Comparison of ENCODE assay signal across 9 mouse cellular contexts in genomic region chr5:120587616-120587926, GRCm38 (mm10). TPM values are rescaled to one million over a fixed set of nuclear protein-coding genes. Genes with fewer than 3 reads are reported as not detected.
A peak's percentile ranks its signal among the peaks of the same experiment; 100 is the strongest.
DNase-seq lines count a peak whose midpoint lies in the region; ATAC-seq and TF ChIP-seq lines count a peak whose summit lies in the region.
"Had no signal": no experiment of that assay in that cellular context is flagged by ENCODE, and none has a peak within 500 bp of the region (broad histone marks: within the 10 kb centered on the region; RNA-seq: fewer than 3 reads in every experiment).

No protein-coding gene starts in this region.

- peak overlapping the region; percentile 84 for H3K4me3 ChIP-seq in G1E (ENCODE audit: low read depth, low read length)
- peak overlapping the region; percentile 92 for H3K4me3 ChIP-seq in embryonic facial prominence, embryonic 15.5 days (replicated peaks)
- H3K4me3 ChIP-seq in hindbrain, embryonic 15.5 days, result peak overlapping the region; percentile 73
- peak overlapping the region; percentile 84 to 90 for H3K4me3 ChIP-seq in liver, embryonic 14.5 days (ENCODE audit: insufficient read depth in 1 of 2, low read depth in 2 of 2, low read length in 2 of 2)
- H3K4me3 ChIP-seq in neural tube, embryonic 14.5 days (ENCODE audit: low read depth, low read length), result peak overlapping the region; percentile 57

- ATAC-seq in G1E (ENCODE audit: extremely low read depth, insufficient number of reproducible peaks, low FRiP score, poor library complexity, severe bottlenecking), result no peak; the same call in 1 of the 2 replicates
- no peak for ATAC-seq in embryonic facial prominence, embryonic 15.5 days (ENCODE audit: insufficient number of reproducible peaks, low FRiP score, low TSS enrichment, low read depth)
- ATAC-seq in hindbrain, embryonic 15.5 days (ENCODE audit: low FRiP score, low read depth), result no peak
- peak; percentile 49 for ATAC-seq in liver, embryonic 14.5 days (ENCODE audit: insufficient read depth)
- ATAC-seq in neural tube, embryonic 14.5 days (ENCODE audit: low read depth), result no peak
- ATAC-seq in cerebellum, adult (ENCODE audit: insufficient number of reproducible peaks, low FRiP score, low TSS enrichment), result no peak

- peak overlapping the region; percentile 91 for H3K4me2 ChIP-seq in embryonic facial prominence, embryonic 15.5 days (replicated peaks)
- peak overlapping the region; percentile 93 for H3K4me2 ChIP-seq in hindbrain, embryonic 15.5 days
- peak overlapping the region; percentile 95 for H3K4me2 ChIP-seq in liver, embryonic 14.5 days (ENCODE audit: low read depth)
- peak overlapping the region; percentile 97 for H3K4me2 ChIP-seq in neural tube, embryonic 14.5 days (ENCODE audit: low read depth, low read length)

- 14% methylated on average over 9 of the region's 9 CpGs for WGBS in embryonic facial prominence, embryonic 15.5 days
- WGBS in hindbrain, embryonic 15.5 days, result 35% methylated on average over 9 of the region's 9 CpGs
- WGBS in liver, embryonic 14.5 days (ENCODE audit: insufficient replicate concordance), result 5% methylated on average over 9 of the region's 9 CpGs
- 34% methylated on average over 9 of the region's 9 CpGs for WGBS in neural tube, embryonic 14.5 days

- TF ChIP-seq EP300 in liver, embryonic 14.5 days (IDR thresholded peaks at IDR 0.05; ENCODE audit: low read depth), result no peak; the same call in 1 of the 2 replicates

- peaks cover 5% of the 10 kb centered on the region; the same call in 1 of the 2 replicates for H3K9me3 ChIP-seq in G1E (replicated peaks)
- H3K9me3 ChIP-seq in embryonic facial prominence, embryonic 15.5 days (replicated peaks), result no peaks in the 10 kb centered on the region
- H3K9me3 ChIP-seq in hindbrain, embryonic 15.5 days, result no peaks in the 10 kb centered on the region
- peaks cover 3% of the 10 kb centered on the region for H3K9me3 ChIP-seq in liver, embryonic 14.5 days (ENCODE audit: control insufficient read depth, low read length)
- H3K9me3 ChIP-seq in neural tube, embryonic 14.5 days (ENCODE audit: control insufficient read depth, low read length), result no peaks in the 10 kb centered on the region

- peak overlapping the region; percentile 76 for H3K9ac ChIP-seq in embryonic facial prominence, embryonic 15.5 days
- peak overlapping the region; percentile 79 for H3K9ac ChIP-seq in hindbrain, embryonic 15.5 days
- H3K9ac ChIP-seq in liver, embryonic 14.5 days (replicated peaks), result peak overlapping the region; percentile 96
- peak overlapping the region; percentile 82 for H3K9ac ChIP-seq in neural tube, embryonic 14.5 days (replicated peaks; ENCODE audit: low read depth, low read length)

- H3K27ac ChIP-seq in embryonic facial prominence, embryonic 15.5 days (replicated peaks), result peak overlapping the region; percentile 87
- peak overlapping the region; percentile 74 for H3K27ac ChIP-seq in hindbrain, embryonic 15.5 days (replicated peaks)
- peak overlapping the region; percentile 97 for H3K27ac ChIP-seq in liver, embryonic 14.5 days
- H3K27ac ChIP-seq in neural tube, embryonic 14.5 days (ENCODE audit: low read depth, low read length), result peak overlapping the region; percentile 45

- no peak for DNase-seq in G1E (ENCODE audit: low spot score)
- peak in 2 of 3 experiments; percentile 53 to 62 for DNase-seq in liver, embryonic 14.5 days (ENCODE audit: low read depth in 3 of 3, low spot score in 3 of 3)
- no peak for DNase-seq in right cerebral cortex, postnatal 10 days (ENCODE audit: low spot score in 2 of 2)
- DNase-seq in adipocyte (ENCODE audit: low spot score), result no peak

- TF ChIP-seq CTCF in G1E (IDR thresholded peaks at IDR 0.05; ENCODE audit: low read depth, low read length), result no peak
- TF ChIP-seq CTCF in liver, embryonic 14.5 days (IDR thresholded peaks at IDR 0.05; ENCODE audit: low read depth), result 0 out of 2 replicates have a peak, but pooled peaks have one; percentile 5

- no peaks in the 10 kb centered on the region for H3K27me3 ChIP-seq in G1E (ENCODE audit: insufficient read depth, low read length)
- H3K27me3 ChIP-seq in embryonic facial prominence, embryonic 15.5 days, result no peaks in the 10 kb centered on the region
- no peaks in the 10 kb centered on the region for H3K27me3 ChIP-seq in hindbrain, embryonic 15.5 days
- H3K27me3 ChIP-seq in liver, embryonic 14.5 days (ENCODE audit: control insufficient read depth, insufficient read depth, low read length), result no peaks in the 10 kb centered on the region
- H3K27me3 ChIP-seq in neural tube, embryonic 14.5 days (ENCODE audit: control insufficient read depth, insufficient read depth, low read length), result no peaks in the 10 kb centered on the region

- H3K4me1 ChIP-seq in G1E (ENCODE audit: insufficient read depth, low read depth, low read length), result peaks cover 66% of the 10 kb centered on the region
- H3K4me1 ChIP-seq in embryonic facial prominence, embryonic 15.5 days, result peaks cover 30% of the 10 kb centered on the region
- H3K4me1 ChIP-seq in hindbrain, embryonic 15.5 days (replicated peaks), result peaks cover 31% of the 10 kb centered on the region
- H3K4me1 ChIP-seq in liver, embryonic 14.5 days (replicated peaks; ENCODE audit: control insufficient read depth in 2 of 2, insufficient read depth in 2 of 2, low read length in 1 of 2), result peaks cover 19 to 32% of the 10 kb centered on the region in 2 experiments
- peaks cover 16% of the 10 kb centered on the region for H3K4me1 ChIP-seq in neural tube, embryonic 14.5 days (ENCODE audit: control insufficient read depth, insufficient read depth, low read length)

- peaks cover 36% of the 10 kb centered on the region for H3K36me3 ChIP-seq in G1E (replicated peaks)
- peaks cover 25% of the 10 kb centered on the region for H3K36me3 ChIP-seq in embryonic facial prominence, embryonic 15.5 days
- H3K36me3 ChIP-seq in hindbrain, embryonic 15.5 days, result 0 out of 2 replicates have a peak, but pooled peaks cover 8% of the 10 kb centered on the region
- H3K36me3 ChIP-seq in liver, embryonic 14.5 days (replicated peaks; ENCODE audit: control insufficient read depth, insufficient read depth, low read depth), result peaks cover 27% of the 10 kb centered on the region
- H3K36me3 ChIP-seq in neural tube, embryonic 14.5 days (ENCODE audit: control insufficient read depth, insufficient read depth, low read length), result peaks cover 3% of the 10 kb centered on the region; the same call in 1 of the 2 replicates

RNA-seq across cellular contexts. Expression of gene Tpcn1, which starts 0.9 kb away (rescaled TPM):
- total RNA-seq in G1E (2014; fragmentation: Nextera tagmentation), result 22.3 and 51.6 TPM in 2 replicates
- 2.1 and 3.2 TPM in 2 replicates for total RNA-seq in G1E (2017)
- 33.2 and 36.0 TPM in 2 replicates for polyA plus RNA-seq in G1E (2012)
- polyA plus RNA-seq in embryonic facial prominence, embryonic 15.5 days (2015; fragmentation: Nextera tagmentation; extraction: Ambion mirVana), result 28.4 and 28.6 TPM in 2 replicates
- polyA plus RNA-seq in hindbrain, embryonic 15.5 days (2015; fragmentation: Nextera tagmentation; extraction: Ambion mirVana), result 18.1 and 19.7 TPM in 2 replicates
- polyA plus RNA-seq in liver, embryonic 14.5 days (2012; rRNA removed), result 19.3 and 19.8 TPM in 2 replicates
- 17.8 and 18.2 TPM in 2 replicates for polyA plus RNA-seq in liver, embryonic 14.5 days (2014; fragmentation: Nextera tagmentation; extraction: Ambion mirVana)
- 14.8 and 18.5 TPM in 2 replicates for polyA plus RNA-seq in neural tube, embryonic 14.5 days (2014; fragmentation: Nextera tagmentation; extraction: Ambion mirVana)

RNA-seq across cellular contexts. Expression of gene Iqcd, which starts 1.2 kb away (rescaled TPM):
- total RNA-seq in G1E (2014; fragmentation: Nextera tagmentation) (not detected in 2 replicates), G1E (2017) (0.35 and 0.60 TPM in 2 replicates)
- polyA plus RNA-seq in G1E (2012), result 1.2 and 1.5 TPM in 2 replicates
- 1.9 and 3.2 TPM in 2 replicates for polyA plus RNA-seq in embryonic facial prominence, embryonic 15.5 days (2015; fragmentation: Nextera tagmentation; extraction: Ambion mirVana)
- 1.6 and 2.3 TPM in 2 replicates for polyA plus RNA-seq in hindbrain, embryonic 15.5 days (2015; fragmentation: Nextera tagmentation; extraction: Ambion mirVana)
- 0.91 and 2.0 TPM in 2 replicates for polyA plus RNA-seq in liver, embryonic 14.5 days (2012; rRNA removed)
- 1.0 and 1.4 TPM in 2 replicates for polyA plus RNA-seq in liver, embryonic 14.5 days (2014; fragmentation: Nextera tagmentation; extraction: Ambion mirVana)
- 0.62 and 1.3 TPM in 2 replicates for polyA plus RNA-seq in neural tube, embryonic 14.5 days (2014; fragmentation: Nextera tagmentation; extraction: Ambion mirVana)

RNA-seq across cellular contexts. Expression of gene Rita1, which starts 24.8 kb away (rescaled TPM):
- total RNA-seq in G1E (2014; fragmentation: Nextera tagmentation) (8.4 and 10.5 TPM in 2 replicates), G1E (2017) (9.5 and 13.7 TPM in 2 replicates)
- 42.4 and 45.7 TPM in 2 replicates for polyA plus RNA-seq in G1E (2012)
- 15.5 and 15.8 TPM in 2 replicates for polyA plus RNA-seq in embryonic facial prominence, embryonic 15.5 days (2015; fragmentation: Nextera tagmentation; extraction: Ambion mirVana)
- 28.7 and 31.1 TPM in 2 replicates for polyA plus RNA-seq in hindbrain, embryonic 15.5 days (2015; fragmentation: Nextera tagmentation; extraction: Ambion mirVana)
- polyA plus RNA-seq in liver, embryonic 14.5 days (2012; rRNA removed), result 5.2 and 5.9 TPM in 2 replicates
- 2.1 and 2.8 TPM in 2 replicates for polyA plus RNA-seq in liver, embryonic 14.5 days (2014; fragmentation: Nextera tagmentation; extraction: Ambion mirVana)
- polyA plus RNA-seq in neural tube, embryonic 14.5 days (2014; fragmentation: Nextera tagmentation; extraction: Ambion mirVana), result 21.6 and 26.5 TPM in 2 replicates

RNA-seq across cellular contexts. Expression of gene Ddx54, which starts 25.0 kb away (rescaled TPM):
- total RNA-seq in G1E (2014; fragmentation: Nextera tagmentation) (16.5 and 24.3 TPM in 2 replicates), G1E (2017) (31.5 and 34.7 TPM in 2 replicates)
- polyA plus RNA-seq in G1E (2012), result 103 and 110 TPM in 2 replicates
- 43.4 and 44.5 TPM in 2 replicates for polyA plus RNA-seq in embryonic facial prominence, embryonic 15.5 days (2015; fragmentation: Nextera tagmentation; extraction: Ambion mirVana)
- polyA plus RNA-seq in hindbrain, embryonic 15.5 days (2015; fragmentation: Nextera tagmentation; extraction: Ambion mirVana), result 37.9 and 41.3 TPM in 2 replicates
- 9.9 and 12.4 TPM in 2 replicates for polyA plus RNA-seq in liver, embryonic 14.5 days (2012; rRNA removed)
- 9.9 and 10.1 TPM in 2 replicates for polyA plus RNA-seq in liver, embryonic 14.5 days (2014; fragmentation: Nextera tagmentation; extraction: Ambion mirVana)
- polyA plus RNA-seq in neural tube, embryonic 14.5 days (2014; fragmentation: Nextera tagmentation; extraction: Ambion mirVana), result 23.2 and 27.7 TPM in 2 replicates

RNA-seq across cellular contexts. Expression of gene Cfap73, which starts 46.5 kb away (rescaled TPM):
- not detected in 2 replicates for total RNA-seq in G1E (2014; fragmentation: Nextera tagmentation)
- not detected in 2 replicates for total RNA-seq in G1E (2017)
- not detected in 2 replicates for polyA plus RNA-seq in G1E (2012)
- polyA plus RNA-seq in embryonic facial prominence, embryonic 15.5 days (2015; fragmentation: Nextera tagmentation; extraction: Ambion mirVana), result 0.92 and 2.5 TPM in 2 replicates
- polyA plus RNA-seq in hindbrain, embryonic 15.5 days (2015; fragmentation: Nextera tagmentation; extraction: Ambion mirVana), result 0.71 and 0.83 TPM in 2 replicates
- polyA plus RNA-seq in liver, embryonic 14.5 days (2012; rRNA removed), result not detected in 2 replicates
- polyA plus RNA-seq in liver, embryonic 14.5 days (2014; fragmentation: Nextera tagmentation; extraction: Ambion mirVana), result not detected in 2 replicates
- polyA plus RNA-seq in neural tube, embryonic 14.5 days (2014; fragmentation: Nextera tagmentation; extraction: Ambion mirVana), result 0.46 TPM in 1 of 2 replicates, not detected in the other
- total RNA-seq: heart, postnatal 14 days had no signal

Comparison
In these comparisons a context has a peak if more than half of its experiments do, and no peak if none do; other contexts are left out.
1. DNase-seq: peak in liver, embryonic 14.5 days (2 of 3); none in G1E (single experiment), right cerebral cortex, postnatal 10 days (0 of 2) and adipocyte (single experiment).
2. H3K27ac ChIP-seq: peak in every context shown above with its lines; median percentile 97 in liver, embryonic 14.5 days; 87 in embryonic facial prominence, embryonic 15.5 days; 74 in hindbrain, embryonic 15.5 days; 45 in neural tube, embryonic 14.5 days.
3. Peak in every context shown above with its lines, with median percentiles within 50 percentile points of each other: H3K4me3 ChIP-seq, H3K4me2 ChIP-seq and H3K9ac ChIP-seq.